Mouse (Mus musculus) heart, embryonic 11.5 days (tissue): ENCODE measurements around the gene Smarca2. TPM values are rescaled to one million over a fixed set of nuclear protein-coding genes. Genes with fewer than 3 reads are reported as not detected.
"Not testable (repeated sequence)": the region's sequence is repeated elsewhere in the genome, so short reads cannot be mapped to it uniquely, and the experiment has no call there.

Source experiments
- ATAC-seq: fragments of 200-750 bp; cut with Nextera tagmentation; replicated peaks from 2 replicates; pipeline ENCODE4 v1.8.0; 2017; ENCODE audit warnings: moderate library complexity; ENCODE audit not compliant: insufficient number of reproducible peaks, low FRiP score, low TSS enrichment
- H3K27ac ChIP-seq: fragments of 300-500 bp; sonication (generic); 2 replicates; pipeline ENCODE4 v1.5.1; 2014; ENCODE audit warnings: mild to moderate bottlenecking, low read depth, low read length
- H3K27me3 ChIP-seq: fragments of 300-500 bp; sonication (generic); 2 replicates; pipeline ENCODE4 v1.6.1; 2014; ENCODE audit warnings: mild to moderate bottlenecking, low read length, mixed read lengths; ENCODE audit not compliant: control insufficient read depth, insufficient read depth
- H3K36me3 ChIP-seq: fragments of 300-500 bp; sonication (generic); 2 replicates; pipeline ENCODE4 v1.6.1; 2014; ENCODE audit warnings: mild to moderate bottlenecking, low read length, moderate library complexity, mixed read lengths; ENCODE audit not compliant: control insufficient read depth, insufficient read depth
- H3K4me1 ChIP-seq: fragments of 300-500 bp; sonication (generic); 2 replicates; pipeline ENCODE4 v1.6.1; 2014; ENCODE audit warnings: low read length; ENCODE audit not compliant: control insufficient read depth, insufficient read depth
- H3K4me2 ChIP-seq: fragments of 300-500 bp; sonication (generic); 2 replicates; pipeline ENCODE4 v1.6.1; 2014; ENCODE audit warnings: mild to moderate bottlenecking, moderate library complexity
- H3K4me3 ChIP-seq: fragments of 300-500 bp; sonication (generic); 2 replicates; pipeline ENCODE4 v1.5.1; 2014; ENCODE audit warnings: low read depth, low read length
- H3K9ac ChIP-seq: fragments of 300-500 bp; sonication (generic); 2 replicates; pipeline ENCODE4 v1.6.1; 2014; ENCODE audit warnings: mild to moderate bottlenecking, low read depth, low read length, moderate library complexity
- H3K9me3 ChIP-seq: fragments of 300-500 bp; sonication (generic); replicated peaks from 2 replicates; pipeline ENCODE4 v1.6.1; 2016; ENCODE audit warnings: low read length; ENCODE audit not compliant: control insufficient read depth
- WGBS: fragments of 180-500 bp; shearing (Covaris S2); extraction: QIAGEN DNeasy Blood & Tissue Kit; methylation state at CpG from one replicate; pipeline ENCODE4 v1.1.7; 2014; ENCODE audit not compliant: insufficient replicate concordance; 5-methylcytosine and 5-hydroxymethylcytosine counted together
- polyA plus RNA-seq: library from polyadenylated mRNA; unstranded; fragments of >200 nt; fragmentation: Nextera tagmentation; extraction: Ambion mirVana; gene quantifications from 2 replicates; pipeline ENCODE4 v1.2.1, GENCODE M21; 2014

Smarca2 gene
- polyA plus RNA-seq, 1 experiment from 2014 or later: 26.6 TPM

- H3K9me3 ChIP-seq: no peaks in the 10 kb centered on the region
Measured at GRCm38 (mm10) chr19:26666303-26666702, 61.5 kb downstream of the Smarca2 start.

GRCm38 (mm10) chr19:26670089-26670488 lies 65.2 kb downstream of the Smarca2 start:
- no peak for ATAC-seq
- no peak overlapping the region for H3K4me3 ChIP-seq
- H3K36me3 ChIP-seq: no peaks in the 10 kb centered on the region
- 87% methylated on average over 6 of the region's 6 CpGs for WGBS
- H3K27me3 ChIP-seq: no peaks in the 10 kb centered on the region
- no peaks in the 10 kb centered on the region for H3K4me1 ChIP-seq
- H3K4me2 ChIP-seq: no peak overlapping the region
- no peak overlapping the region for H3K27ac ChIP-seq
- H3K9ac ChIP-seq: no peak overlapping the region
- H3K9me3 ChIP-seq: no peaks in the 10 kb centered on the region

More at GRCm38 (mm10) chr19:26666303-26666702, 61.5 kb downstream of the Smarca2 start:
- Histone ChIP-seq H3K4me2 (no peak overlapping the region), H3K36me3 (no peaks in the 10 kb centered on the region), H3K4me1 (no peaks in the 10 kb centered on the region), H3K27me3 (no peaks in the 10 kb centered on the region), H3K27ac (no peak overlapping the region), H3K4me3 (no peak overlapping the region), H3K9ac (no peak overlapping the region)
- WGBS: 81% methylated on average over 5 of the region's 5 CpGs
- no peak for ATAC-seq

- H3K9ac ChIP-seq, ATAC-seq, H3K4me1 ChIP-seq, H3K9me3 ChIP-seq, H3K27ac ChIP-seq, H3K27me3 ChIP-seq, H3K4me3 ChIP-seq, H3K4me2 ChIP-seq, H3K36me3 ChIP-seq: not testable (repeated sequence)
Measured at GRCm38 (mm10) chr19:26671413-26671812, 66.6 kb downstream of the Smarca2 start.

GRCm38 (mm10) chr19:26675917-26676316 lies 71.1 kb downstream of the Smarca2 start:
- Histone ChIP-seq H3K27ac (no peak overlapping the region), H3K36me3 (no peaks in the 10 kb centered on the region), H3K4me3 (no peak overlapping the region), H3K9me3 (no peaks in the 10 kb centered on the region), H3K27me3 (no peaks in the 10 kb centered on the region), H3K4me1 (no peaks in the 10 kb centered on the region), H3K9ac (no peak overlapping the region), H3K4me2 (no peak overlapping the region)
- WGBS: 41% methylated on average over 6 of the region's 6 CpGs
- ATAC-seq: no peak

GRCm38 (mm10) chr19:26678543-26678942 lies 73.7 kb downstream of the Smarca2 start:
- ATAC-seq: no peak
- no peaks in the 10 kb centered on the region for H3K27me3 ChIP-seq
- H3K4me3 ChIP-seq: no peak overlapping the region
- H3K36me3 ChIP-seq: 0 out of 2 replicates have a peak, but pooled peaks cover 3% of the 10 kb centered on the region
- H3K4me2 ChIP-seq: no peak overlapping the region
- no peak overlapping the region for H3K27ac ChIP-seq
- H3K9me3 ChIP-seq: no peaks in the 10 kb centered on the region
- 43% methylated on average over 8 of the region's 8 CpGs for WGBS
- H3K4me1 ChIP-seq: no peaks in the 10 kb centered on the region
- no peak overlapping the region for H3K9ac ChIP-seq

GRCm38 (mm10) chr19:26679674-26680073 lies 74.8 kb downstream of the Smarca2 start:
- H3K9ac ChIP-seq: no peak overlapping the region
- ATAC-seq: no peak
- H3K27me3 ChIP-seq: no peaks in the 10 kb centered on the region
- no peaks in the 10 kb centered on the region for H3K4me1 ChIP-seq
- H3K4me3 ChIP-seq: no peak overlapping the region
- no peak overlapping the region for H3K27ac ChIP-seq
- H3K36me3 ChIP-seq: 0 out of 2 replicates have a peak, but pooled peaks cover 3% of the 10 kb centered on the region
- H3K4me2 ChIP-seq: no peak overlapping the region
- WGBS: 53% methylated on average over 3 of the region's 3 CpGs
- no peaks in the 10 kb centered on the region for H3K9me3 ChIP-seq

- Histone ChIP-seq H3K4me3 (no peak overlapping the region), H3K4me1 (no peaks in the 10 kb centered on the region), H3K27ac (no peak overlapping the region), H3K9ac (no peak overlapping the region), H3K27me3 (no peaks in the 10 kb centered on the region), H3K9me3 (no peaks in the 10 kb centered on the region), H3K4me2 (no peak overlapping the region), H3K36me3 (0 out of 2 replicates have a peak, but pooled peaks cover 3% of the 10 kb centered on the region)
- 84% methylated on average over 8 of the region's 8 CpGs for WGBS
- no peak for ATAC-seq
Measured at GRCm38 (mm10) chr19:26681549-26681948, 76.7 kb downstream of the Smarca2 start.

GRCm38 (mm10) chr19:26682130-26682529 lies 77.3 kb downstream of the Smarca2 start:
- H3K27me3 ChIP-seq: no peaks in the 10 kb centered on the region
- H3K9ac ChIP-seq: no peak overlapping the region
- no peaks in the 10 kb centered on the region for H3K9me3 ChIP-seq
- H3K27ac ChIP-seq: no peak overlapping the region
- WGBS: 76% methylated on average over 4 of the region's 4 CpGs
- H3K36me3 ChIP-seq: 0 out of 2 replicates have a peak, but pooled peaks cover 3% of the 10 kb centered on the region
- no peak overlapping the region for H3K4me2 ChIP-seq
- no peaks in the 10 kb centered on the region for H3K4me1 ChIP-seq
- no peak overlapping the region for H3K4me3 ChIP-seq
- no peak for ATAC-seq

GRCm38 (mm10) chr19:26682731-26683130 lies 77.9 kb downstream of the Smarca2 start:
- H3K36me3 ChIP-seq: 0 out of 2 replicates have a peak, but pooled peaks cover 3% of the 10 kb centered on the region

More at GRCm38 (mm10) chr19:26682731-26683130, 77.9 kb downstream of the Smarca2 start:
- no peak overlapping the region for H3K4me2 ChIP-seq
- no peak overlapping the region for H3K4me3 ChIP-seq
- H3K9ac ChIP-seq: no peak overlapping the region
- no peaks in the 10 kb centered on the region for H3K9me3 ChIP-seq
- no peak for ATAC-seq
- no peaks in the 10 kb centered on the region for H3K27me3 ChIP-seq
- 82% methylated on average over 2 of the region's 2 CpGs for WGBS
- no peak overlapping the region for H3K27ac ChIP-seq
- H3K4me1 ChIP-seq: no peaks in the 10 kb centered on the region
